Mouse (Mus musculus): ENCODE results near the gene Uevld. TPM values are rescaled to one million over a fixed set of nuclear protein-coding genes. Genes with fewer than 3 reads are reported as not detected.

The Uevld gene
- polyA plus RNA-seq, 1 experiment from 2014 or later: 13.6 TPM

Other genes starting within 250 kb of the Uevld start
- 33.6 and 37.9 TPM in 2 replicates for gene Saal1, start 247.8 kb downstream of the Uevld start, polyA plus RNA-seq (2014; fragmentation: Nextera tagmentation; extraction: Ambion mirVana)
- gene Saa3, start 242.8 kb downstream of the Uevld start, polyA plus RNA-seq (2014; fragmentation: Nextera tagmentation; extraction: Ambion mirVana): 0.20 TPM in 1 of 2 replicates, not detected in the other
- gene Saa4, start 225.9 kb downstream of the Uevld start, polyA plus RNA-seq (2014; fragmentation: Nextera tagmentation; extraction: Ambion mirVana): not detected in 2 replicates
- gene Saa1, start 215.5 kb downstream of the Uevld start, polyA plus RNA-seq (2014; fragmentation: Nextera tagmentation; extraction: Ambion mirVana): 2.3 and 2.6 TPM in 2 replicates
- gene Saa2, start 206.7 kb downstream of the Uevld start, polyA plus RNA-seq (2014; fragmentation: Nextera tagmentation; extraction: Ambion mirVana): 0.74 TPM in 1 of 2 replicates, not detected in the other
- 11.1 and 25.6 TPM in 2 replicates for gene Hps5, start 162.5 kb downstream of the Uevld start, polyA plus RNA-seq (2014; fragmentation: Nextera tagmentation; extraction: Ambion mirVana)
- 37.0 and 43.2 TPM in 2 replicates for gene Gtf2h1, start 162.4 kb downstream of the Uevld start, polyA plus RNA-seq (2014; fragmentation: Nextera tagmentation; extraction: Ambion mirVana)
- gene Ldha, start 117.1 kb downstream of the Uevld start, polyA plus RNA-seq (2014; fragmentation: Nextera tagmentation; extraction: Ambion mirVana): 1,311 and 1,396 TPM in 2 replicates
- not detected in 2 replicates for gene Ldhc, start 97.3 kb downstream of the Uevld start, polyA plus RNA-seq (2014; fragmentation: Nextera tagmentation; extraction: Ambion mirVana)
- gene Tsg101, start 38.6 kb downstream of the Uevld start, polyA plus RNA-seq (2014; fragmentation: Nextera tagmentation; extraction: Ambion mirVana): 183 and 204 TPM in 2 replicates
- not detected in 2 replicates for gene Gm9999, start 25.1 kb upstream of the Uevld start, polyA plus RNA-seq (2014; fragmentation: Nextera tagmentation; extraction: Ambion mirVana)
- gene Spty2d1, start 49.9 kb upstream of the Uevld start, polyA plus RNA-seq (2014; fragmentation: Nextera tagmentation; extraction: Ambion mirVana): 9.6 and 15.7 TPM in 2 replicates
- 18.3 and 22.9 TPM in 2 replicates for gene Tmem86a, start 92.1 kb upstream of the Uevld start, polyA plus RNA-seq (2014; fragmentation: Nextera tagmentation; extraction: Ambion mirVana)
- 0.57 and 0.91 TPM in 2 replicates for gene Ptpn5, start 175.2 kb upstream of the Uevld start, polyA plus RNA-seq (2014; fragmentation: Nextera tagmentation; extraction: Ambion mirVana)
- gene Mrgpra6, start 246.4 kb upstream of the Uevld start, polyA plus RNA-seq (2014; fragmentation: Nextera tagmentation; extraction: Ambion mirVana): not detected in 2 replicates

Measured in kidney, embryonic 14.5 days (tissue).